Mouse (Mus musculus): Measurements from ENCODE around the gene Luc7l2.

- TF ChIP-seq POLR2A (IDR thresholded peaks at IDR 0.05; ENCODE audit: insufficient read depth, low read depth, low read length) (no peak), CTCF (IDR thresholded peaks at IDR 0.05; ENCODE audit: insufficient read depth, low read depth, low read length) (no peak)
Measured at GRCm38 (mm10) chr6:38640401-38640800, 89.3 kb downstream of the Luc7l2 start.
